Mouse (Mus musculus) lung, embryonic 14.5 days (tissue): ENCODE data around the gene B9d1. TPM values are rescaled to one million over a fixed set of nuclear protein-coding genes. Genes with fewer than 3 reads are reported as not detected.

Experiments used
- ATAC-seq: fragments of 200-750 bp; cut with Nextera tagmentation; 2 replicates; pipeline ENCODE4 v1.8.0; 2017; ENCODE audit warnings: mild to moderate bottlenecking, moderate TSS enrichment, moderate library complexity; ENCODE audit not compliant: insufficient read depth
- DNase-seq: peaks from one replicate; pipeline ENCODE4 v3.0.0-alpha.2; 2015
- H3K27ac ChIP-seq: fragments of 300-500 bp; sonication (generic); 2 replicates; pipeline ENCODE4 v1.5.1; 2014; ENCODE audit warnings: low read depth, mild to moderate bottlenecking, moderate library complexity
- H3K27me3 ChIP-seq: fragments of 300-500 bp; sonication (generic); 2 replicates; pipeline ENCODE4 v1.6.1; 2014; ENCODE audit warnings: low read length, control low read depth; ENCODE audit not compliant: insufficient read depth
- H3K36me3 ChIP-seq: fragments of 300-500 bp; sonication (generic); 2 replicates; pipeline ENCODE4 v1.6.1; 2014; ENCODE audit warnings: control low read depth; ENCODE audit not compliant: insufficient read depth
- H3K4me1 ChIP-seq: fragments of 300-500 bp; sonication (generic); 2 replicates; pipeline ENCODE4 v1.6.1; 2014; ENCODE audit warnings: antibody characterized with exemption, control low read depth; ENCODE audit not compliant: insufficient read depth
- H3K4me2 ChIP-seq: fragments of 300-500 bp; sonication (generic); 2 replicates; pipeline ENCODE4 v1.6.1; 2014; ENCODE audit warnings: mild to moderate bottlenecking
- H3K4me3 ChIP-seq: fragments of 300-500 bp; sonication (generic); 2 replicates; pipeline ENCODE4 v1.5.1; 2014; ENCODE audit warnings: low read depth, low read length
- H3K9ac ChIP-seq: fragments of 300-500 bp; sonication (generic); 2 replicates; pipeline ENCODE4 v1.6.1; 2014
- H3K9me3 ChIP-seq: fragments of 300-500 bp; sonication (generic); 2 replicates; pipeline ENCODE4 v1.6.1; 2016; ENCODE audit warnings: low read depth, low read length, control low read depth
- CTCF ChIP-seq: IDR thresholded peaks from 2 replicates; pipeline ENCODE4 v1.5.1; 2016; ENCODE audit warnings: antibody characterized with exemption, low read depth
- WGBS: fragments of 180-500 bp; shearing (Covaris S2); extraction: QIAGEN DNeasy Blood & Tissue Kit; methylation state at CpG from one replicate; pipeline ENCODE4 v1.1.7; 2014; 5-methylcytosine and 5-hydroxymethylcytosine counted together
- polyA plus RNA-seq: library from polyadenylated mRNA; unstranded; fragments of >200 nt; fragmentation: Nextera tagmentation; extraction: Ambion mirVana; gene quantifications from 2 replicates; pipeline ENCODE4 v1.2.1, GENCODE M21; 2014

B9d1 gene
- polyA plus RNA-seq, 1 experiment from 2014 or later: 54.1 TPM

GRCm38 (mm10) chr11:61489874-61490273, 15.1 kb upstream of the B9d1 start:
- H3K4me3 ChIP-seq: no peak overlapping the region
- peaks cover 53% of the 10 kb centered on the region for H3K36me3 ChIP-seq
- DNase-seq (no peak), ATAC-seq (no peak)
- no peaks in the 10 kb centered on the region for H3K9me3 ChIP-seq
- H3K9ac ChIP-seq: no peak overlapping the region
- peaks cover 13% of the 10 kb centered on the region; the same call in 1 of the 2 replicates for H3K4me1 ChIP-seq
- WGBS: 90% methylated on average over 8 of the region's 8 CpGs
- H3K27me3 ChIP-seq: no peaks in the 10 kb centered on the region
- H3K27ac ChIP-seq: no peak overlapping the region
- no peak overlapping the region for H3K4me2 ChIP-seq
- TF ChIP-seq CTCF: 0 out of 2 replicates have a peak, but pooled peaks have one; percentile 5

- Histone ChIP-seq H3K9ac (no peak overlapping the region), H3K4me2 (no peak overlapping the region), H3K27me3 (no peaks in the 10 kb centered on the region), H3K4me1 (peaks cover 15% of the 10 kb centered on the region; the same call in 1 of the 2 replicates), H3K9me3 (no peaks in the 10 kb centered on the region), H3K36me3 (peaks cover 53% of the 10 kb centered on the region), H3K27ac (no peak overlapping the region), H3K4me3 (no peak overlapping the region)
- WGBS: 82% methylated on average over 22 of the region's 22 CpGs
- no peak for DNase-seq
- ATAC-seq: no peak
- no peak for TF ChIP-seq CTCF
Measured at GRCm38 (mm10) chr11:61490944-61491520, 13.9 kb upstream of the B9d1 start.

- TF ChIP-seq CTCF: no peak
- DNase-seq: no peak
- no peaks in the 10 kb centered on the region for H3K27me3 ChIP-seq
- peak overlapping the region; percentile 82 for H3K4me2 ChIP-seq
- peaks cover 50% of the 10 kb centered on the region for H3K36me3 ChIP-seq
- peak overlapping the region; percentile 75 for H3K4me3 ChIP-seq
- H3K27ac ChIP-seq: peak overlapping the region; percentile 88; the same call in 1 of the 2 replicates
- no peak for ATAC-seq
- H3K4me1 ChIP-seq: 0 out of 2 replicates have a peak, but pooled peaks cover 11% of the 10 kb centered on the region
- WGBS: 55% methylated on average over 12 of the region's 12 CpGs
- peak overlapping the region; percentile 78 for H3K9ac ChIP-seq
- H3K9me3 ChIP-seq: no peaks in the 10 kb centered on the region
Measured at GRCm38 (mm10) chr11:61492749-61493401, 12.1 kb upstream of the B9d1 start.

- H3K27ac ChIP-seq: peak overlapping the region; percentile 88
Measured at GRCm38 (mm10) chr11:61493525-61494128, 11.3 kb upstream of the B9d1 start.

GRCm38 (mm10) chr11:61494129-61494997, 10.6 kb upstream of the B9d1 start, which contains the start of gene Mapk7:
Mapk7 (minus strand) TSS chr11:61494406.
- H3K4me2 ChIP-seq: peak within 1 kb of the TSS; percentile 82
- H3K27me3 ChIP-seq: no peaks in the 10 kb centered on the region
- peak within 1 kb of the TSS; percentile 90 for H3K27ac ChIP-seq
- no peaks in the 10 kb centered on the region for H3K9me3 ChIP-seq
- under 1% methylated on average over 62 of the region's 62 CpGs for WGBS
- peaks cover 35% of the 10 kb centered on the region for H3K36me3 ChIP-seq
- peak; percentile 96 for ATAC-seq
- H3K4me1 ChIP-seq: 0 out of 2 replicates have a peak, but pooled peaks cover 9% of the 10 kb centered on the region
- peak; percentile 100 for DNase-seq
- H3K9ac ChIP-seq: peak within 1 kb of the TSS; percentile 78
- H3K4me3 ChIP-seq: peak within 1 kb of the TSS; percentile 75
- TF ChIP-seq CTCF: no peak

More at GRCm38 (mm10) chr11:61493525-61494128, 11.3 kb upstream of the B9d1 start:
- Histone ChIP-seq H3K27me3 (no peaks in the 10 kb centered on the region), H3K4me2 (peak overlapping the region; percentile 82), H3K9me3 (no peaks in the 10 kb centered on the region), H3K4me1 (0 out of 2 replicates have a peak, but pooled peaks cover 9% of the 10 kb centered on the region), H3K4me3 (peak overlapping the region; percentile 75), H3K9ac (peak overlapping the region; percentile 78), H3K36me3 (peaks cover 42% of the 10 kb centered on the region)
- DNase-seq (peak; percentile 43), ATAC-seq (peak; percentile 56)
- WGBS: under 1% methylated on average over 50 of the region's 50 CpGs
- no peak for TF ChIP-seq CTCF

GRCm38 (mm10) chr11:61495528-61495927, 9.4 kb upstream of the B9d1 start:
- no peak for TF ChIP-seq CTCF
- no peaks in the 10 kb centered on the region for H3K9me3 ChIP-seq
- H3K36me3 ChIP-seq: peaks cover 23% of the 10 kb centered on the region
- no peaks in the 10 kb centered on the region for H3K27me3 ChIP-seq
- no peak overlapping the region for H3K4me2 ChIP-seq
- ATAC-seq (no peak), DNase-seq (peak; percentile 7)
- H3K27ac ChIP-seq: peak overlapping the region; percentile 90
- 0 out of 2 replicates have a peak, but pooled peaks cover 9% of the 10 kb centered on the region for H3K4me1 ChIP-seq
- WGBS: 62% methylated on average over 2 of the region's 2 CpGs
- H3K4me3 ChIP-seq: no peak overlapping the region
- H3K9ac ChIP-seq: no peak overlapping the region
